Mouse (Mus musculus): Measurements from ENCODE around the gene Parp9.

DNA sequence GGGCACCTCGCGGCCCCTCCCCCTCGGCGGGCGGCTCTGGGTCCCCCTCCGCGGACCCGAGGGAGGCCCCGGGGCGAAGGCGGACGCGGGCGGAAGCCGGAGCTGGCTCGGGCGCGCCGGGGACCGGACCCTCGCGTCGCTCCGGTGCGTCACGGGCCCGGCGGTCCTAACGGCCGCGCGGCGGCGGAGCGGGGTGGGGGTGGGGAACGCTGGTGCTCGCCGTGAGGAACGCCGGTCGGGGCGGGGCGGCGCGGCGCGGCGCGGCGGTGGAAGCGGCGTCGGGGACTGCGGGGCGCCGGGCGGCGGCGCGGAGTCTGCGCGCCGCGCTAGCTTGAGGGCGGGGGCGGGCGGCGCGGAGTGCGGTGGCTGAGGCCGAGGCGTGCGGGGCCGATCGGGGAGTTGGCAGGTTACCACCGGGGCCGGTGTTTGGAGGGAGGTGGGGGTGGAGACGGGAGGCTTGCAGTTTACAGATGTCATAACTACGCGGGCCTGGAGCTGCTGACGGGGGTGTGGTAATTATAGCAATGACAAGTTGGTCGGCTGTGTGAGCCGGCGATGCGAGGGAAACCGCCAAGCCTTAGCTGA lies 45.3 kb downstream of the Parp9 start:
- TF ChIP-seq CTCF (IDR thresholded peaks at IDR 0.05; ENCODE audit: extremely low read depth, insufficient read depth, low read length) (no peak), POLR2A (IDR thresholded peaks at IDR 0.05; ENCODE audit: extremely low read depth, insufficient read depth, low read length) (no peak)
